Mouse (Mus musculus): ENCODE data around the gene Cmip. TPM values are rescaled to one million over a fixed set of nuclear protein-coding genes. Genes with fewer than 3 reads are reported as not detected.

The Cmip gene
- polyA plus RNA-seq, 1 experiment from 2014 or later: 112 TPM

- H3K27ac ChIP-seq: no peak overlapping the region; the same call in 1 of the 2 replicates
- H3K4me1 ChIP-seq: peaks cover 44% of the 10 kb centered on the region
- ATAC-seq (ENCODE audit: low FRiP score, low read depth): no peak
- no peaks in the 10 kb centered on the region for H3K9me3 ChIP-seq
- H3K9ac ChIP-seq: no peak overlapping the region
- 31% methylated on average over 14 of the region's 14 CpGs for WGBS
- H3K4me2 ChIP-seq (replicated peaks): peak overlapping the region; percentile 14; the same call in 1 of the 2 replicates
- H3K4me3 ChIP-seq: no peak overlapping the region
- H3K27me3 ChIP-seq (replicated peaks): no peaks in the 10 kb centered on the region
- H3K36me3 ChIP-seq: no peaks in the 10 kb centered on the region
Observed at GRCm38 (mm10) chr8:117403705-117404476, 147.0 kb downstream of the Cmip start.

GRCm38 (mm10) chr8:117406081-117406480, 149.2 kb downstream of the Cmip start:
- H3K4me3 ChIP-seq: no peak overlapping the region
- no peaks in the 10 kb centered on the region for H3K9me3 ChIP-seq
- peaks cover 37% of the 10 kb centered on the region for H3K4me1 ChIP-seq
- H3K4me2 ChIP-seq (replicated peaks): no peak overlapping the region
- H3K9ac ChIP-seq: no peak overlapping the region
- H3K27me3 ChIP-seq (replicated peaks): no peaks in the 10 kb centered on the region
- no peaks in the 10 kb centered on the region for H3K36me3 ChIP-seq
- WGBS: 87% methylated on average over 3 of the region's 3 CpGs
- no peak for ATAC-seq (ENCODE audit: low FRiP score, low read depth)
- H3K27ac ChIP-seq: no peak overlapping the region

GRCm38 (mm10) chr8:117408634-117409033, 151.8 kb downstream of the Cmip start:
- WGBS: 91% methylated on average over 7 of the region's 7 CpGs
- Histone ChIP-seq H3K4me1 (peaks cover 15% of the 10 kb centered on the region), H3K4me2 (replicated peaks) (no peak overlapping the region), H3K36me3 (0 out of 2 replicates have a peak, but pooled peaks cover 2% of the 10 kb centered on the region), H3K27ac (no peak overlapping the region), H3K9me3 (no peaks in the 10 kb centered on the region), H3K9ac (no peak overlapping the region), H3K27me3 (replicated peaks) (no peaks in the 10 kb centered on the region), H3K4me3 (no peak overlapping the region)
- no peak for ATAC-seq (ENCODE audit: low FRiP score, low read depth)

- Histone ChIP-seq H3K4me2 (replicated peaks) (no peak overlapping the region), H3K9ac (no peak overlapping the region), H3K36me3 (0 out of 2 replicates have a peak, but pooled peaks cover 2% of the 10 kb centered on the region), H3K9me3 (no peaks in the 10 kb centered on the region), H3K4me3 (no peak overlapping the region), H3K27ac (no peak overlapping the region), H3K4me1 (peaks cover 11% of the 10 kb centered on the region), H3K27me3 (replicated peaks) (no peaks in the 10 kb centered on the region)
- 86% methylated on average over 7 of the region's 7 CpGs for WGBS
- ATAC-seq (ENCODE audit: low FRiP score, low read depth): no peak
Observed at GRCm38 (mm10) chr8:117409056-117409455, 152.2 kb downstream of the Cmip start.

- H3K9me3 ChIP-seq: no peaks in the 10 kb centered on the region
- H3K4me2 ChIP-seq (replicated peaks): no peak overlapping the region
- no peak overlapping the region for H3K9ac ChIP-seq
- no peaks in the 10 kb centered on the region for H3K27me3 ChIP-seq (replicated peaks)
- no peak for ATAC-seq (ENCODE audit: low FRiP score, low read depth)
- H3K27ac ChIP-seq: no peak overlapping the region
- peaks cover 7% of the 10 kb centered on the region; the same call in 1 of the 2 replicates for H3K4me1 ChIP-seq
- H3K4me3 ChIP-seq: no peak overlapping the region
- peaks cover 2% of the 10 kb centered on the region; the same call in 1 of the 2 replicates for H3K36me3 ChIP-seq
- 78% methylated on average over 10 of the region's 10 CpGs for WGBS
Observed at GRCm38 (mm10) chr8:117410391-117410790, 153.5 kb downstream of the Cmip start.

GRCm38 (mm10) chr8:117410901-117411300, 154.0 kb downstream of the Cmip start:
- no peaks in the 10 kb centered on the region for H3K27me3 ChIP-seq (replicated peaks)
- 79% methylated on average over 10 of the region's 10 CpGs for WGBS
- H3K27ac ChIP-seq: no peak overlapping the region
- no peak overlapping the region for H3K4me2 ChIP-seq (replicated peaks)
- ATAC-seq (ENCODE audit: low FRiP score, low read depth): no peak
- peaks cover 7% of the 10 kb centered on the region; the same call in 1 of the 2 replicates for H3K4me1 ChIP-seq
- no peaks in the 10 kb centered on the region for H3K9me3 ChIP-seq
- H3K4me3 ChIP-seq: no peak overlapping the region
- peaks cover 4% of the 10 kb centered on the region for H3K36me3 ChIP-seq
- no peak overlapping the region for H3K9ac ChIP-seq

GRCm38 (mm10) chr8:117412232-117412631, 155.4 kb downstream of the Cmip start:
- Histone ChIP-seq H3K27ac (no peak overlapping the region), H3K9me3 (no peaks in the 10 kb centered on the region), H3K9ac (no peak overlapping the region), H3K4me2 (replicated peaks) (no peak overlapping the region), H3K4me1 (peaks cover 7% of the 10 kb centered on the region; the same call in 1 of the 2 replicates), H3K36me3 (peaks cover 16% of the 10 kb centered on the region), H3K4me3 (no peak overlapping the region), H3K27me3 (replicated peaks) (no peaks in the 10 kb centered on the region)
- WGBS: 81% methylated on average over 10 of the region's 10 CpGs
- ATAC-seq (ENCODE audit: low FRiP score, low read depth): no peak

- no peak overlapping the region for H3K27ac ChIP-seq
- ATAC-seq (ENCODE audit: low FRiP score, low read depth): no peak
- H3K27me3 ChIP-seq (replicated peaks): no peaks in the 10 kb centered on the region
- H3K4me3 ChIP-seq: no peak overlapping the region
- peaks cover 42% of the 10 kb centered on the region for H3K36me3 ChIP-seq
- no peaks in the 10 kb centered on the region for H3K4me1 ChIP-seq
- no peaks in the 10 kb centered on the region for H3K9me3 ChIP-seq
- WGBS: 93% methylated on average over 9 of the region's 9 CpGs
- H3K9ac ChIP-seq: no peak overlapping the region
- H3K4me2 ChIP-seq (replicated peaks): no peak overlapping the region
Observed at GRCm38 (mm10) chr8:117417830-117418229, 161.0 kb downstream of the Cmip start.

GRCm38 (mm10) chr8:117420841-117421534, 164.1 kb downstream of the Cmip start:
- Histone ChIP-seq H3K4me1 (no peaks in the 10 kb centered on the region), H3K36me3 (peaks cover 66% of the 10 kb centered on the region), H3K27me3 (replicated peaks) (no peaks in the 10 kb centered on the region), H3K9me3 (no peaks in the 10 kb centered on the region), H3K27ac (no peak overlapping the region), H3K4me2 (replicated peaks) (no peak overlapping the region), H3K9ac (no peak overlapping the region), H3K4me3 (no peak overlapping the region)
- 82% methylated on average over 17 of the region's 17 CpGs for WGBS
- no peak for ATAC-seq (ENCODE audit: low FRiP score, low read depth)

- WGBS: 87% methylated on average over 5 of the region's 5 CpGs
- H3K9ac ChIP-seq: no peak overlapping the region
- no peak overlapping the region for H3K27ac ChIP-seq
- peaks cover 67% of the 10 kb centered on the region for H3K36me3 ChIP-seq
- no peak for ATAC-seq (ENCODE audit: low FRiP score, low read depth)
- no peak overlapping the region for H3K4me2 ChIP-seq (replicated peaks)
- H3K9me3 ChIP-seq: no peaks in the 10 kb centered on the region
- H3K4me1 ChIP-seq: no peaks in the 10 kb centered on the region
- no peak overlapping the region for H3K4me3 ChIP-seq
- H3K27me3 ChIP-seq (replicated peaks): no peaks in the 10 kb centered on the region
Observed at GRCm38 (mm10) chr8:117421838-117422237, 165.0 kb downstream of the Cmip start.

- H3K9ac ChIP-seq: no peak overlapping the region
- no peak overlapping the region for H3K27ac ChIP-seq
- no peak for ATAC-seq (ENCODE audit: low FRiP score, low read depth)
- H3K4me2 ChIP-seq (replicated peaks): no peak overlapping the region
- WGBS: 91% methylated on average over 6 of the region's 6 CpGs
- H3K4me3 ChIP-seq: no peak overlapping the region
- peaks cover 67% of the 10 kb centered on the region for H3K36me3 ChIP-seq
- H3K4me1 ChIP-seq: no peaks in the 10 kb centered on the region
- H3K9me3 ChIP-seq: no peaks in the 10 kb centered on the region
- no peaks in the 10 kb centered on the region for H3K27me3 ChIP-seq (replicated peaks)
Observed at GRCm38 (mm10) chr8:117422343-117422742, 165.5 kb downstream of the Cmip start.

- 87% methylated on average over 4 of the region's 4 CpGs for WGBS
- Histone ChIP-seq H3K27ac (no peak overlapping the region), H3K36me3 (peaks cover 65% of the 10 kb centered on the region), H3K9ac (no peak overlapping the region), H3K4me1 (no peaks in the 10 kb centered on the region), H3K9me3 (no peaks in the 10 kb centered on the region), H3K27me3 (replicated peaks) (no peaks in the 10 kb centered on the region), H3K4me3 (no peak overlapping the region), H3K4me2 (replicated peaks) (no peak overlapping the region)
- ATAC-seq (ENCODE audit: low FRiP score, low read depth): no peak
Observed at GRCm38 (mm10) chr8:117423029-117423428, 166.2 kb downstream of the Cmip start.
